In the genomic region with DNA sequence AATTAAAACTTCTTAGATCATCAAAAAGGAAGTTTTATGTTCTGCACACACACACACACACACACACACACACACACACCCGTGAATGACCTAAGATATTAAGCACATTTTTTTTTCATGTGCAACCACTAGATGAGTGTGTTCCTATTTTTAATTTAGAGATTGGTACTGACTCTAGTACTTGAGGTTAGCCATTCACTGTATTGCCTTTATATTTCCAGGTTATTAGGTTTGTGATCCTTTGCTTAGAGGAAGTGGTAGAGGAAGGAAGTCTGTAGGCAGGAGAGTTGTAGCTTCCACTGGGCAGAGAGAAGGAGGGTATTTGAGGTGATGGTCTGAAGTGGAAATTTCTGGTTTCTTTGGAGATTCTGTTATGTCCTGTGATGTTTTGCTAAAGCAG, we compare ENCODE assay signal across 23 mouse cellular contexts.
"Had no signal": no experiment of that assay in that cellular context is flagged by ENCODE, and none has a peak within 500 bp of the region (broad histone marks: within the 10 kb centered on the region; RNA-seq: fewer than 3 reads in every experiment).

No protein-coding gene starts in this region.

- H3K27me3 ChIP-seq: heart, embryonic 13.5 days; heart, embryonic 15.5 days; hindbrain, embryonic 13.5 days; hindbrain, embryonic 15.5 days; kidney, embryonic 15.5 days; limb, embryonic 12.5 days; liver, embryonic 13.5 days; liver, embryonic 15.5 days had no signal

- H3K36me3 ChIP-seq: heart, embryonic 13.5 days; heart, embryonic 15.5 days; hindbrain, embryonic 13.5 days; hindbrain, embryonic 15.5 days; kidney, embryonic 15.5 days; limb, embryonic 10.5 days; limb, embryonic 12.5 days; liver, embryonic 13.5 days; liver, embryonic 15.5 days had no signal

- ATAC-seq: hindbrain, postnatal 0 days; intestine, embryonic 16.5 days had no signal

- DNase-seq: gastrocnemius, adult 2 months; gastrocnemius, postnatal 14 days; gastrocnemius, postnatal 36 days; heart, adult 11 months; heart, adult 2 months; heart, postnatal 14 days; heart, postnatal 36 days; kidney, adult 11 months; kidney, adult 9 months; kidney, postnatal 25 days; kidney, postnatal 4 days; liver; liver, embryonic 13.5 days had no signal
